Mouse (Mus musculus) hindbrain, embryonic 10.5 days (tissue): ENCODE data around the gene Olfr30. TPM values are rescaled to one million over a fixed set of nuclear protein-coding genes. Genes with fewer than 3 reads are reported as not detected.
"Not testable (repeated sequence)": the region's sequence is repeated elsewhere in the genome, so short reads cannot be mapped to it uniquely, and the experiment has no call there.

Experiments
- DNase-seq: peaks from one replicate; pipeline ENCODE4 v3.0.0-alpha.2; 2017; ENCODE audit warnings: low spot score
- H3K27ac ChIP-seq: fragments of 300-500 bp; sonication (generic); 2 replicates; pipeline ENCODE4 v1.5.1; 2016; ENCODE audit warnings: mild to moderate bottlenecking, moderate library complexity
- H3K27me3 ChIP-seq: fragments of 300-500 bp; sonication (generic); 2 replicates; pipeline ENCODE4 v1.6.1; 2016; ENCODE audit warnings: mild to moderate bottlenecking; ENCODE audit not compliant: poor library complexity, insufficient read depth, severe bottlenecking
- H3K36me3 ChIP-seq: fragments of 300-500 bp; sonication (generic); 2 replicates; pipeline ENCODE4 v1.6.1; 2016; ENCODE audit warnings: mild to moderate bottlenecking, moderate library complexity
- H3K4me1 ChIP-seq: fragments of 300-500 bp; sonication (generic); replicated peaks from 2 replicates; pipeline ENCODE4 v1.6.1; 2016; ENCODE audit warnings: mild to moderate bottlenecking
- H3K4me3 ChIP-seq: fragments of 300-500 bp; sonication (generic); 2 replicates; pipeline ENCODE4 v1.5.1; 2016; ENCODE audit warnings: mild to moderate bottlenecking, moderate library complexity
- H3K9me3 ChIP-seq: fragments of 300-500 bp; sonication (generic); 2 replicates; pipeline ENCODE4 v1.6.1; 2016; ENCODE audit warnings: mild to moderate bottlenecking, moderate library complexity
- WGBS: fragments of 180-500 bp; shearing (Covaris S2); methylation state at CpG from one replicate; pipeline ENCODE4 v1.1.7; 2016; 5-methylcytosine and 5-hydroxymethylcytosine counted together
- polyA plus RNA-seq: library from polyadenylated mRNA; unstranded; fragments of >200 nt; fragmentation: Nextera tagmentation; extraction: Ambion mirVana; gene quantifications from 2 replicates; pipeline ENCODE4 v1.2.1, GENCODE M21; 2016

Gene Olfr30
- polyA plus RNA-seq: not detected in 2 replicates

GRCm38 (mm10) chr11:58462170-58462569 is at the start of gene Olfr30:
Gene Olfr30 (minus strand): TSS chr11:58462270.
- H3K4me1 ChIP-seq: no peaks in the 10 kb centered on the region
- H3K36me3 ChIP-seq: no peaks in the 10 kb centered on the region
- no peak within 1 kb of the TSS for H3K4me3 ChIP-seq
- no peak within 1 kb of the TSS for H3K27ac ChIP-seq
- no peaks in the 10 kb centered on the region for H3K27me3 ChIP-seq
- H3K9me3 ChIP-seq: no peaks in the 10 kb centered on the region
- no peak for DNase-seq

- not testable (repeated sequence) for H3K27ac ChIP-seq, H3K4me1 ChIP-seq, H3K36me3 ChIP-seq, H3K9me3 ChIP-seq, H3K27me3 ChIP-seq, H3K4me3 ChIP-seq, DNase-seq
- WGBS: 86% methylated on average over 19 of the region's 19 CpGs
Observed at GRCm38 (mm10) chr11:58509058-58509457, 47.0 kb upstream of the Olfr30 start.

DNA sequence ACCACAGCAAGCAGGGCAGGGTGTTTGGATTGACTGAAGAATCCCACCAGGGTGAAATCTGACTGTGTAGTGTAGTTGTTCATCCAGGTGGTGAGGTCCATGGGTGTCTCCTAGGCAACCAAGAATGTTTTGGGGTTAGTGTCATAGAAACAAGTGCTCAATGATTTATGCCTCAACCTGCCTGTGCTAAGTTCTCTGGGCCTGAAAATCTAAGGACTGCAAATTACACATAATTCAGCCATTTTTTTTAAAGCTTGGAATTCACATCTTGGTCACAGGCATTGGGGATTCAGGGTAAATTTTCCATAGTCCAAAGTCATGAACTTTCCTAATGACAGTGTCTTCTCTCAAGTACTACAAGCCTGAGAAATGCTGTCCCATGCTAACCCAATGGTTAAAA is 40.4 kb upstream of the Olfr30 start, which contains the start of gene Olfr331:
Gene Olfr331, minus strand, starts transcription at position 101 of the 400 bp plus-strand sequence.
- not testable (repeated sequence) for DNase-seq, H3K27ac ChIP-seq, H3K4me1 ChIP-seq, H3K27me3 ChIP-seq, H3K36me3 ChIP-seq, H3K9me3 ChIP-seq, H3K4me3 ChIP-seq

DNA sequence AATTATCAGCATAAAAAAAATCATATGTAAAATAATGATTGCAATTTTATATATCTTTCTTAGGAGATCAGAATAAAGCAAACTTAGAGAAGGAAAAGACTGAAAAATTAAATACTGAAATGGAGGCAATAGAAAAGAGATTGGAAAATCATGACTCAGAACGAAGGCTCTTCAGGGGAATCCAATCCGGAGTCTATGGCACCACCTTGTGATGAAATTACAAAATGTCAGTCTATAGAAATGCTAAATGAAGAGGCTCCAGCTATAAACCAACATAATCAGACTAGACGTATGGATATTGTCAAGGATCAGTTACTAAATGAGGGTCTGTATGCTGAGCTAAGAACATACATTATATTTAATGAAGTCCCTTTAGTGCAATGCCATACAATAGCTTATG is 37.2 kb upstream of the Olfr30 start:
- Histone ChIP-seq H3K9me3 (no peaks in the 10 kb centered on the region), H3K27me3 (no peaks in the 10 kb centered on the region), H3K4me3 (no peak overlapping the region), H3K4me1 (no peaks in the 10 kb centered on the region), H3K36me3 (no peaks in the 10 kb centered on the region), H3K27ac (no peak overlapping the region)
- 76% methylated on average over 3 of the region's 3 CpGs for WGBS
- no peak for DNase-seq

DNA sequence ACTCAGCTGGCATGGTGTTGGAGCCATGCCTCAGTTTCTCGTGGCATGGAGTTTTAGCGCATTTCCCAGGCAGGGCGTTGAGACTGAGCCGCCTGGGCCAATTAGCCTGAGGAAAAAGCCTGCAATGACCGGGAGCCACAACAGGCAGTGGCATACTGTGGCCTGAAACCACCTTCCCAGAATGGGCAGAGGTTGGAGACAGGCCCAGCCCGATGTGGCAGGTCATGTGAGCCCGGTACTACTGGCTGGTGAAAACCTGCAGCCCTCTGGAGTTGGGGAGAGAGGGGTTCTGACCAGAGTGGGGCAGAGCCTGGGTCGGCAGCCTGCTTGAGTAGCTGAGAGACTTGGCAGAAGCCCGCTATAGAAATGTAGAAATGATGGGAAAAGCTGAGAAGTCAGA is 36.7 kb upstream of the Olfr30 start:
- no peaks in the 10 kb centered on the region for H3K36me3 ChIP-seq
- DNase-seq: no peak
- H3K27me3 ChIP-seq: no peaks in the 10 kb centered on the region
- WGBS: 85% methylated on average over 9 of the region's 9 CpGs
- H3K9me3 ChIP-seq: no peaks in the 10 kb centered on the region
- no peak overlapping the region for H3K4me3 ChIP-seq
- no peaks in the 10 kb centered on the region for H3K4me1 ChIP-seq
- H3K27ac ChIP-seq: no peak overlapping the region

GRCm38 (mm10) chr11:58492455-58492854 is 30.4 kb upstream of the Olfr30 start, which contains the start of gene Olfr332:
Gene Olfr332 (minus strand): TSS chr11:58492555.
- DNase-seq: no peak
- Histone ChIP-seq H3K27me3 (no peaks in the 10 kb centered on the region), H3K9me3 (no peaks in the 10 kb centered on the region), H3K27ac (no peak within 1 kb of the TSS), H3K4me1 (no peaks in the 10 kb centered on the region), H3K4me3 (no peak within 1 kb of the TSS), H3K36me3 (no peaks in the 10 kb centered on the region)
- WGBS: 71% methylated on average over 2 of the region's 2 CpGs

DNA sequence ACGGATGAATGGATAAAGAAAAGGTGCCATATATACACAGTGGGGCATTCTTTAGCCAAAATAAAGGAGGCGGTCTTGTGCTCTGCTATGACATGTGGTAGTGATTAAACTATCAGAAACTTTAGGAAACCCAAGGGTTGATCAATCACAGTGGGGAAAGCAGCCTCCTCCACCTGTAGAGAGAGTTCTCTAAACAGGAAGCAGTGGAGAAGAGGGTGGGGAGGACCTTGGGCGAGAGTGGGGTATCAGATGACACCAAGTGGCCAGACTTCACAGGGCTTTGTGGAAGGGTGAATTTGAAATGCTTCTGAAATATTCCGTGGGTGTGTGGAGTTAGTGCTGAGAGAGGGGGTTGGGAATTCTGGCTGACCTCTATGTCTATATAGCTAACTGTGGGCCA is 8.5 kb downstream of the Olfr30 start:
- H3K36me3 ChIP-seq: no peaks in the 10 kb centered on the region
- no peak overlapping the region for H3K27ac ChIP-seq
- H3K4me3 ChIP-seq: no peak overlapping the region
- H3K4me1 ChIP-seq: no peaks in the 10 kb centered on the region
- peak; percentile 17 for DNase-seq
- WGBS: 54% methylated on average over 4 of the region's 4 CpGs
- no peaks in the 10 kb centered on the region for H3K27me3 ChIP-seq
- H3K9me3 ChIP-seq: 0 out of 2 replicates have a peak, but pooled peaks cover 4% of the 10 kb centered on the region

GRCm38 (mm10) chr11:58452759-58453158 is 9.3 kb downstream of the Olfr30 start, which contains the start of gene Lypd9:
Gene Lypd9 (minus strand): TSS chr11:58452923.
- H3K4me1 ChIP-seq: no peaks in the 10 kb centered on the region
- no peaks in the 10 kb centered on the region for H3K36me3 ChIP-seq
- H3K27ac ChIP-seq: no peak within 1 kb of the TSS
- no peaks in the 10 kb centered on the region for H3K27me3 ChIP-seq
- peaks cover 9% of the 10 kb centered on the region; the same call in 1 of the 2 replicates for H3K9me3 ChIP-seq
- DNase-seq: no peak
- no peak within 1 kb of the TSS for H3K4me3 ChIP-seq
- 92% methylated on average over 9 of the region's 9 CpGs for WGBS

DNA sequence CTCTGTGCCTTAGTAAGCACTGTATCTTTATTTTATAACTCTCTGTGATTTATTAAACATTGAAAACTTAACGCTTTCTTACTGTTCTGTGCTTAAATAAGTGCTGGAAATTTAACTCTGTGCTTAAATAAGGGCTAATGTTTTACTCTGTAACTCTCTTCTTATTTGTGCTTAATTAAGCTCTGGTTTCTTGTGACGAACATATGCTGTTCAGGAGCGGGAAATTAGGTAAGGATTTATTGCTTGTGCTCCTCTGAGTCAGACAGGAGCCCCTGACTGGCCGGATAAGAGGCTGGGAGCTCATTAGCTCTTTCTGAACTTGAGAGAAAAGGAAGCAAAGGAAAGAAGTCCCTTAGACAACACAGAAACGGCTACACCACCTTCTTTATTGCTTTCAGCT is 24.2 kb downstream of the Olfr30 start:
- no peak for DNase-seq
- WGBS: 78% methylated on average over 5 of the region's 5 CpGs
- H3K27me3 ChIP-seq: no peaks in the 10 kb centered on the region
- no peaks in the 10 kb centered on the region for H3K4me1 ChIP-seq
- H3K36me3 ChIP-seq: no peaks in the 10 kb centered on the region
- H3K4me3 ChIP-seq: no peak overlapping the region
- no peaks in the 10 kb centered on the region for H3K9me3 ChIP-seq
- H3K27ac ChIP-seq: no peak overlapping the region

GRCm38 (mm10) chr11:58432259-58432658 is 29.8 kb downstream of the Olfr30 start, which contains the start of gene Gm12253:
Gene Gm12253 (plus strand): TSS chr11:58432559.
- H3K4me1 ChIP-seq: no peaks in the 10 kb centered on the region

GRCm38 (mm10) chr11:58420815-58421214 is 41.3 kb downstream of the Olfr30 start, which contains the start of gene 1810065E05Rik:
Gene 1810065E05Rik (plus strand): TSS chr11:58421111.
- DNase-seq: no peak
- 0 out of 2 replicates have a peak, but pooled peaks cover 2% of the 10 kb centered on the region for H3K4me1 ChIP-seq
- H3K9me3 ChIP-seq: no peaks in the 10 kb centered on the region
- WGBS: 77% methylated on average over 1 of the region's 1 CpGs
- H3K4me3 ChIP-seq: no peak within 1 kb of the TSS
- H3K27ac ChIP-seq: no peak within 1 kb of the TSS
- no peaks in the 10 kb centered on the region for H3K27me3 ChIP-seq
- H3K36me3 ChIP-seq: no peaks in the 10 kb centered on the region

More at GRCm38 (mm10) chr11:58432259-58432658, 29.8 kb downstream of the Olfr30 start, which contains the start of gene Gm12253:
- Histone ChIP-seq H3K36me3 (no peaks in the 10 kb centered on the region), H3K9me3 (no peaks in the 10 kb centered on the region), H3K27me3 (no peaks in the 10 kb centered on the region), H3K27ac (no peak within 1 kb of the TSS), H3K4me3 (no peak within 1 kb of the TSS)
- DNase-seq: no peak
- 89% methylated on average over 3 of the region's 3 CpGs for WGBS

- H3K4me1 ChIP-seq: 0 out of 2 replicates have a peak, but pooled peaks cover 2% of the 10 kb centered on the region
- DNase-seq: no peak
- WGBS: 87% methylated on average over 3 of the region's 3 CpGs
- H3K4me3 ChIP-seq: no peak overlapping the region
- no peaks in the 10 kb centered on the region for H3K9me3 ChIP-seq
- H3K36me3 ChIP-seq: no peaks in the 10 kb centered on the region
- H3K27ac ChIP-seq: no peak overlapping the region
- H3K27me3 ChIP-seq: no peaks in the 10 kb centered on the region
Observed at GRCm38 (mm10) chr11:58418336-58418735, 43.7 kb downstream of the Olfr30 start.

- Histone ChIP-seq H3K9me3 (no peaks in the 10 kb centered on the region), H3K36me3 (no peaks in the 10 kb centered on the region), H3K4me3 (no peak overlapping the region), H3K27ac (no peak overlapping the region), H3K27me3 (no peaks in the 10 kb centered on the region), H3K4me1 (no peaks in the 10 kb centered on the region)
- 91% methylated on average over 3 of the region's 3 CpGs for WGBS
- no peak for DNase-seq
Observed at GRCm38 (mm10) chr11:58408066-58408465, 54.0 kb downstream of the Olfr30 start.
